10 mouse cellular contexts compared by ENCODE assay signal in genomic region chr2:173382176-173382813, GRCm38 (mm10).
DNase-seq lines count a peak whose midpoint lies in the region; ATAC-seq lines count a peak whose summit lies in the region.
"Had no signal": no experiment of that assay in that cellular context is flagged by ENCODE, and none has a peak within 500 bp of the region (broad histone marks: within the 10 kb centered on the region; RNA-seq: fewer than 3 reads in every experiment).

No protein-coding gene starts in this region.

- 42% methylated on average over 7 of the region's 7 CpGs for WGBS in hindbrain, embryonic 15.5 days

- 0 out of 2 replicates have a peak, but pooled peaks cover 10% of the 10 kb centered on the region for H3K4me1 ChIP-seq in hindbrain, embryonic 15.5 days (replicated peaks)

- no peaks in the 10 kb centered on the region for H3K9me3 ChIP-seq in hindbrain, embryonic 15.5 days
- H3K9me3 ChIP-seq: forebrain, embryonic 12.5 days; heart, embryonic 10.5 days had no signal

- no peak overlapping the region for H3K4me2 ChIP-seq in hindbrain, embryonic 15.5 days
- H3K4me2 ChIP-seq: forebrain, embryonic 12.5 days had no signal

- H3K27me3 ChIP-seq in hindbrain, embryonic 15.5 days: no peaks in the 10 kb centered on the region
- H3K27me3 ChIP-seq: forebrain, embryonic 12.5 days had no signal

- H3K4me3 ChIP-seq in hindbrain, embryonic 15.5 days: no peak overlapping the region
- H3K4me3 ChIP-seq: forebrain, embryonic 12.5 days; heart, embryonic 10.5 days had no signal

- DNase-seq in embryo, embryonic 11 days: peak; percentile 37
- DNase-seq in embryo, embryonic 10.5 days (ENCODE audit: low spot score): no peak
- DNase-seq in lung, postnatal 10 days: peak; percentile 29
- no peak for DNase-seq in lung, postnatal 36 days
- peak; percentile 69 for DNase-seq in kidney, postnatal 14 days
- DNase-seq in cerebellum, postnatal 10 days: no peak
- DNase-seq in frontal cortex, adult 2 months (ENCODE audit: extremely low spot score in 1 of 2, low spot score in 1 of 2): no peak

- no peak overlapping the region for H3K9ac ChIP-seq in hindbrain, embryonic 15.5 days
- H3K9ac ChIP-seq: forebrain, embryonic 12.5 days had no signal

- ATAC-seq in hindbrain, embryonic 15.5 days (ENCODE audit: low FRiP score, low read depth): no peak

- H3K27ac ChIP-seq in hindbrain, embryonic 15.5 days (replicated peaks): peak overlapping the region; percentile 0; the same call in 1 of the 2 replicates
- H3K27ac ChIP-seq: forebrain, embryonic 12.5 days; heart, embryonic 10.5 days had no signal

- no peaks in the 10 kb centered on the region for H3K36me3 ChIP-seq in hindbrain, embryonic 15.5 days
- H3K36me3 ChIP-seq: forebrain, embryonic 12.5 days; heart, embryonic 10.5 days had no signal

Comparison
In these comparisons a context has a peak if more than half of its experiments do, and no peak if none do; other contexts are left out.
1. DNase-seq: peak in embryo, embryonic 11 days (single experiment), lung, postnatal 10 days (single experiment) and kidney, postnatal 14 days (single experiment); none in embryo, embryonic 10.5 days (single experiment), lung, postnatal 36 days (single experiment), cerebellum, postnatal 10 days (0 of 2) and frontal cortex, adult 2 months (0 of 2).